Mouse (Mus musculus): ENCODE results near the gene Gatd1.

DNA sequence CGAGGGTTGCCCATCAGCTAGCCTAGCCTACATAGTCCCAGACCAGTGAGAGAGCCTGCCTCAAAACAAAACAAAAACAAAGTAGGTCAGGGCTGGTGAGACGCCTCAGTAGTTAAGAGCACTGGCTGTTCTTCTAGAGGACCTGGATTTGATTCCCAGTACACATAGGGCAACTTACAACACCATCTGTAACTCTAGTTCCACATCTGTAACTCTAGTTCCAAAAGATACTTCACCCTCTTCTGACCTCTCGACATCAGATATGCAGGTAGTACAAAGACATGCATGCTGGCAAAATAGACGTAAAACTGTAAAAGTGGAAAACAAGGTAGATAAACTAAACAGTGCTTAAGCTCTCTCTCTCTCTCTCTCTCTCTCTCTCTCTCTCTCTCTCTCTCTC is 9.9 kb upstream of the Gatd1 start:
- no peak for TF ChIP-seq CTCF (IDR thresholded peaks at IDR 0.05; ENCODE audit: low read depth, low read length)
- TF ChIP-seq GATA2 (IDR thresholded peaks at IDR 0.05; ENCODE audit: borderline replicate concordance, low read depth, low read length), result no peak
- TF ChIP-seq GATA1 (IDR thresholded peaks at IDR 0.05; ENCODE audit: borderline replicate concordance, low read length), result no peak
